Comparison of ENCODE assay signal across 15 mouse cellular contexts in genomic region chr8:54216250-54216649, GRCm38 (mm10).
"Had no signal": no experiment of that assay in that cellular context is flagged by ENCODE, and none has a peak within 500 bp of the region (broad histone marks: within the 10 kb centered on the region; RNA-seq: fewer than 3 reads in every experiment).

No protein-coding gene starts in this region.

- H3K27me3 ChIP-seq: limb, embryonic 13.5 days; liver, embryonic 12.5 days; liver, embryonic 15.5 days; lung, embryonic 15.5 days had no signal

- H3K27ac ChIP-seq: limb, embryonic 10.5 days; limb, embryonic 13.5 days; liver, embryonic 12.5 days; liver, embryonic 15.5 days; lung, embryonic 15.5 days had no signal

- DNase-seq: kidney, adult 9 months; kidney, postnatal 14 days; kidney, postnatal 4 days; liver; lung, adult 18-20 months; lung, postnatal 10 days; lung, postnatal 4 days; midbrain, embryonic 14.5 days; thymus, adult 18-20 months; thymus, postnatal 36 days had no signal

- H3K4me3 ChIP-seq: limb, embryonic 10.5 days; limb, embryonic 13.5 days; liver, embryonic 12.5 days; liver, embryonic 15.5 days; lung, embryonic 15.5 days had no signal

- H3K36me3 ChIP-seq: limb, embryonic 10.5 days; limb, embryonic 13.5 days; liver, embryonic 12.5 days; liver, embryonic 15.5 days; lung, embryonic 15.5 days had no signal

- ATAC-seq: liver, embryonic 12.5 days had no signal
